Mouse (Mus musculus): ENCODE data around the gene Gm49325. TPM values are rescaled to one million over a fixed set of nuclear protein-coding genes. Genes with fewer than 3 reads are reported as not detected.
"Not testable (repeated sequence)": the region's sequence is repeated elsewhere in the genome, so short reads cannot be mapped to it uniquely, and the experiment has no call there.

The Gm49325 gene
- polyA plus RNA-seq, 1 experiment from 2014 or later: 1.8 TPM

- H3K27me3 ChIP-seq (replicated peaks; ENCODE audit: control insufficient read depth, insufficient read depth, low read length): peaks cover 49% of the 10 kb centered on the region
- WGBS: 77% methylated on average over 3 of the region's 3 CpGs
- H3K4me1 ChIP-seq (replicated peaks; ENCODE audit: control insufficient read depth, insufficient read depth, low read length): not testable (repeated sequence)
Measured at GRCm38 (mm10) chr10:77690356-77690807, 84.4 kb downstream of the Gm49325 start, which contains the start of gene Gm19402. TSS of gene Gm19402 (minus strand) at chr10:77690757.

More at GRCm38 (mm10) chr10:77690356-77690807, 84.4 kb downstream of the Gm49325 start, which contains the start of gene Gm19402:
- H3K4me2 ChIP-seq; H3K27ac ChIP-seq (ENCODE audit: low read depth, low read length); H3K4me3 ChIP-seq (ENCODE audit: low read depth, low read length); H3K9me3 ChIP-seq (ENCODE audit: control insufficient read depth, low read length); ATAC-seq (replicated peaks; ENCODE audit: low FRiP score); DNase-seq (ENCODE audit: low spot score); H3K36me3 ChIP-seq (ENCODE audit: control insufficient read depth, insufficient read depth, low read length); H3K9ac ChIP-seq (ENCODE audit: low read depth, low read length): not testable (repeated sequence)

MicroRNA genes within 50 kb of the gene (microRNA counts, 519-probe panel; counts per million panel counts)
- microRNA mmu-miR-1930: not detected

Small RNA genes lying within 50 kb of the gene (microRNA-seq; reads per million reads assigned to microRNA genes)
- gene Mir1930 (ENCODE audit: borderline number of aligned reads): 44.7 reads per million, percentile 40 among the genes with 10 or more reads in this experiment

Other genes with a start within 250 kb of the Gm49325 start
- 3.5 and 4.5 TPM in 2 replicates for gene Adarb1, start 187.9 kb upstream of the Gm49325 start, polyA plus RNA-seq (2014; fragmentation: Nextera tagmentation; extraction: Ambion mirVana)
- 42.6 and 47.4 TPM in 2 replicates for gene Fam207a, start 90.4 kb upstream of the Gm49325 start, polyA plus RNA-seq (2014; fragmentation: Nextera tagmentation; extraction: Ambion mirVana)
- gene Itgb2, start 75.9 kb upstream of the Gm49325 start, polyA plus RNA-seq (2014; fragmentation: Nextera tagmentation; extraction: Ambion mirVana): 18.6 and 19.1 TPM in 2 replicates
- gene Pttg1ip, start 24.5 kb upstream of the Gm49325 start, polyA plus RNA-seq (2014; fragmentation: Nextera tagmentation; extraction: Ambion mirVana): 94.0 and 99.7 TPM in 2 replicates
- gene Sumo3, start 100 bp upstream of the Gm49325 start, polyA plus RNA-seq (2014; fragmentation: Nextera tagmentation; extraction: Ambion mirVana): 249 and 271 TPM in 2 replicates
- 62.1 and 67.9 TPM in 2 replicates for gene Ube2g2, start 16.1 kb downstream of the Gm49325 start, polyA plus RNA-seq (2014; fragmentation: Nextera tagmentation; extraction: Ambion mirVana)
- gene Tspear, start 80.4 kb downstream of the Gm49325 start, polyA plus RNA-seq (2014; fragmentation: Nextera tagmentation; extraction: Ambion mirVana): 0.16 TPM in 1 of 2 replicates, not detected in the other
- gene Gm19402, start 84.6 kb downstream of the Gm49325 start, polyA plus RNA-seq (2014; fragmentation: Nextera tagmentation; extraction: Ambion mirVana): not detected in 2 replicates
- not detected in 2 replicates for gene Gm9508, start 91.0 kb downstream of the Gm49325 start, polyA plus RNA-seq (2014; fragmentation: Nextera tagmentation; extraction: Ambion mirVana)
- not detected in 2 replicates for gene Gm10272, start 100.4 kb downstream of the Gm49325 start, polyA plus RNA-seq (2014; fragmentation: Nextera tagmentation; extraction: Ambion mirVana)
- not detected in 2 replicates for gene Gm10024, start 105.3 kb downstream of the Gm49325 start, polyA plus RNA-seq (2014; fragmentation: Nextera tagmentation; extraction: Ambion mirVana)
- gene Gm10142, start 109.6 kb downstream of the Gm49325 start, polyA plus RNA-seq (2014; fragmentation: Nextera tagmentation; extraction: Ambion mirVana): not detected in 2 replicates
- not detected in 2 replicates for gene Krtap12-1, start 114.4 kb downstream of the Gm49325 start, polyA plus RNA-seq (2014; fragmentation: Nextera tagmentation; extraction: Ambion mirVana)
- not detected in 2 replicates for gene Gm10100, start 120.3 kb downstream of the Gm49325 start, polyA plus RNA-seq (2014; fragmentation: Nextera tagmentation; extraction: Ambion mirVana)
- not detected in 2 replicates for gene Gm18596, start 136.4 kb downstream of the Gm49325 start, polyA plus RNA-seq (2014; fragmentation: Nextera tagmentation; extraction: Ambion mirVana)
- not detected in 2 replicates for gene Gm9736, start 145.2 kb downstream of the Gm49325 start, polyA plus RNA-seq (2014; fragmentation: Nextera tagmentation; extraction: Ambion mirVana)
- gene Gm3233, start 153.5 kb downstream of the Gm49325 start, polyA plus RNA-seq (2014; fragmentation: Nextera tagmentation; extraction: Ambion mirVana): not detected in 2 replicates
- not detected in 2 replicates for gene Gm3238, start 165.1 kb downstream of the Gm49325 start, polyA plus RNA-seq (2014; fragmentation: Nextera tagmentation; extraction: Ambion mirVana)
- not detected in 2 replicates for gene Gm7138, start 170.7 kb downstream of the Gm49325 start, polyA plus RNA-seq (2014; fragmentation: Nextera tagmentation; extraction: Ambion mirVana)
- not detected in 2 replicates for gene Gm3250, start 176.3 kb downstream of the Gm49325 start, polyA plus RNA-seq (2014; fragmentation: Nextera tagmentation; extraction: Ambion mirVana)
- gene Gm7137, start 182.0 kb downstream of the Gm49325 start, polyA plus RNA-seq (2014; fragmentation: Nextera tagmentation; extraction: Ambion mirVana): not detected in 2 replicates
- gene Gm9639, start 188.9 kb downstream of the Gm49325 start, polyA plus RNA-seq (2014; fragmentation: Nextera tagmentation; extraction: Ambion mirVana): not detected in 2 replicates
- not detected in 2 replicates for gene Gm19668, start 192.9 kb downstream of the Gm49325 start, polyA plus RNA-seq (2014; fragmentation: Nextera tagmentation; extraction: Ambion mirVana)
- not detected in 2 replicates for gene Gm9507, start 205.6 kb downstream of the Gm49325 start, polyA plus RNA-seq (2014; fragmentation: Nextera tagmentation; extraction: Ambion mirVana)
- not detected in 2 replicates for gene Gm2696, start 208.5 kb downstream of the Gm49325 start, polyA plus RNA-seq (2014; fragmentation: Nextera tagmentation; extraction: Ambion mirVana)
- gene Krtap10-4, start 220.9 kb downstream of the Gm49325 start, polyA plus RNA-seq (2014; fragmentation: Nextera tagmentation; extraction: Ambion mirVana): not detected in 2 replicates
- gene Krtap10-10, start 229.8 kb downstream of the Gm49325 start, polyA plus RNA-seq (2014; fragmentation: Nextera tagmentation; extraction: Ambion mirVana): not detected in 2 replicates
- gene Gm36176, start 240.6 kb downstream of the Gm49325 start, polyA plus RNA-seq (2014; fragmentation: Nextera tagmentation; extraction: Ambion mirVana): not detected in 2 replicates
- gene Gm10318, start 246.7 kb downstream of the Gm49325 start, polyA plus RNA-seq (2014; fragmentation: Nextera tagmentation; extraction: Ambion mirVana): not detected in 2 replicates